Mouse (Mus musculus) MEL (cell line): ENCODE measurements at regions not wholly inside any gene's neighbourhood (a gene's known extent, or its start where the extent isn't known, plus 50 kb on each side); places are given as distances from the start of the nearest gene placed in this dataset.

ENCODE experiments used
- CTCF ChIP-seq, 3 experiments: IDR thresholded peaks in 2 of 3; conservative IDR thresholded peaks in 1 of 3; 2 replicates each; pipeline ENCODE4 v1.5.1; 2011 to 2012; ENCODE audit warnings: low read length in 3 of 3, low read depth in 2 of 3, mild to moderate bottlenecking in 2 of 3, improper control_type of control experiment in 1 of 3, inconsistent platforms in 1 of 3, mixed read lengths in 1 of 3, moderate library complexity in 1 of 3; ENCODE audit not compliant: control insufficient read depth in 1 of 3, insufficient read depth in 1 of 3, poor library complexity in 1 of 3, severe bottlenecking in 1 of 3
- EP300 ChIP-seq, 2 experiments: IDR thresholded peaks; 2 replicates each; pipeline ENCODE4 v1.6.1; 2011; ENCODE audit warnings: improper control_type of control experiment in 2 of 2, low read length in 2 of 2, low read depth in 1 of 2, mild to moderate bottlenecking in 1 of 2
- GABPA ChIP-seq: IDR thresholded peaks from 2 replicates; pipeline ENCODE4 v1.6.1; 2012; ENCODE audit warnings: low read depth, mild to moderate bottlenecking, inconsistent platforms, low read length, improper control_type of control experiment, moderate library complexity
- POLR2A ChIP-seq, 2 experiments: IDR thresholded peaks; 2 replicates each; pipeline ENCODE4 v1.6.1; 2011 to 2012; ENCODE audit warnings: low read length in 2 of 2, mild to moderate bottlenecking in 2 of 2, control low read depth in 1 of 2, improper control_type of control experiment in 1 of 2, low read depth in 1 of 2, moderate library complexity in 1 of 2; ENCODE audit not compliant: control insufficient read depth in 1 of 2, insufficient read depth in 1 of 2, poor library complexity in 1 of 2
- RAD21 ChIP-seq: IDR thresholded peaks from 2 replicates; pipeline ENCODE4 v1.6.1; 2011; ENCODE audit warnings: mild to moderate bottlenecking, low read depth, low read length, improper control_type of control experiment
- SIN3A ChIP-seq: IDR thresholded peaks from 2 replicates; pipeline ENCODE4 v1.6.1; 2012; ENCODE audit warnings: low read length, improper control_type of control experiment, inconsistent platforms
- ZNF384 ChIP-seq: IDR thresholded peaks from 2 replicates; pipeline ENCODE4 v1.6.1; 2012; ENCODE audit warnings: low read depth, mild to moderate bottlenecking, inconsistent platforms, low read length, improper control_type of control experiment

DNA sequence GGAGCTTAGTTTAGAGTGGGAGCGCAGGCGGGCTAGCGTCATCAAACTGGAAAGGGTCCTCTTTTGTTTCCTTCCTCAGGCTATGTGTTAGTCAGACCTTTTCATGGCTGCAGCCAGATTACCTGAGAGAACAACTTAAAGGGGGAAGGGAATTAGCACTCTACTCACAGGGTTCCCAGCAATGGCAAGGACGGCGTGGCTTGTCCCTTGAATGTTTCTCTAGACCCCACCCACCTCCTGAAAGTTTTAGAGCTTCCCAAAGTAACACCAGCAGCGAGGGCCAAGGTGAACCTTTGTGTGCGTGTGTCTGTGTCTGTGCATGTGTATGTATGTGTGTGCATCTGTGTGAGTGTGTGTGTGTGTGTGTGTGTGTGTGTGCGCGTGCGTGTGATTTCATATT is 1151.0 kb upstream of the Gulo start:
- TF ChIP-seq SIN3A (no peak), CTCF (IDR thresholded peaks at IDR 0.05 in 2 of 3, conservative IDR thresholded peaks at IDR 0.05 in 1 of 3; ENCODE audit: control insufficient read depth in 1 of 3, insufficient read depth in 1 of 3, low read depth in 2 of 3, low read length in 3 of 3, poor library complexity in 1 of 3, severe bottlenecking in 1 of 3) (no peak), RAD21 (no peak), POLR2A (IDR thresholded peaks at IDR 0.05; ENCODE audit: control insufficient read depth in 1 of 2, insufficient read depth in 1 of 2, low read depth in 1 of 2, low read length in 2 of 2, poor library complexity in 1 of 2) (no peak), GABPA (no peak), ZNF384 (no peak), EP300 (IDR thresholded peaks at IDR 0.05; ENCODE audit: low read depth in 1 of 2, low read length in 2 of 2) (no peak)
